Mouse (Mus musculus): Measurements from ENCODE around the gene Rgs7. TPM values are rescaled to one million over a fixed set of nuclear protein-coding genes. Genes with fewer than 3 reads are reported as not detected.

Rgs7 gene
- polyA plus RNA-seq, 1 experiment from 2014 or later: 0.17 TPM

GRCm38 (mm10) chr1:175346162-175346561 is 146.1 kb downstream of the Rgs7 start:
- H3K4me1 ChIP-seq: no peaks in the 10 kb centered on the region
- 84% methylated on average over 1 of the region's 1 CpGs for WGBS (ENCODE audit: insufficient replicate concordance)
- no peak overlapping the region for H3K4me3 ChIP-seq
- no peak overlapping the region for H3K4me2 ChIP-seq
- H3K36me3 ChIP-seq: no peaks in the 10 kb centered on the region
- ATAC-seq: no peak
- H3K27me3 ChIP-seq (replicated peaks): no peaks in the 10 kb centered on the region
- H3K27ac ChIP-seq: no peak overlapping the region
- H3K9ac ChIP-seq: no peak overlapping the region
- no peaks in the 10 kb centered on the region for H3K9me3 ChIP-seq (replicated peaks)

GRCm38 (mm10) chr1:175336191-175336590 is 156.1 kb downstream of the Rgs7 start:
- WGBS (ENCODE audit: insufficient replicate concordance): 69% methylated on average over 4 of the region's 4 CpGs
- H3K9ac ChIP-seq: no peak overlapping the region
- H3K4me1 ChIP-seq: no peaks in the 10 kb centered on the region
- no peak for ATAC-seq
- H3K36me3 ChIP-seq: no peaks in the 10 kb centered on the region
- H3K27me3 ChIP-seq (replicated peaks): no peaks in the 10 kb centered on the region
- H3K9me3 ChIP-seq (replicated peaks): no peaks in the 10 kb centered on the region
- H3K4me2 ChIP-seq: no peak overlapping the region
- H3K27ac ChIP-seq: no peak overlapping the region
- no peak overlapping the region for H3K4me3 ChIP-seq

DNA sequence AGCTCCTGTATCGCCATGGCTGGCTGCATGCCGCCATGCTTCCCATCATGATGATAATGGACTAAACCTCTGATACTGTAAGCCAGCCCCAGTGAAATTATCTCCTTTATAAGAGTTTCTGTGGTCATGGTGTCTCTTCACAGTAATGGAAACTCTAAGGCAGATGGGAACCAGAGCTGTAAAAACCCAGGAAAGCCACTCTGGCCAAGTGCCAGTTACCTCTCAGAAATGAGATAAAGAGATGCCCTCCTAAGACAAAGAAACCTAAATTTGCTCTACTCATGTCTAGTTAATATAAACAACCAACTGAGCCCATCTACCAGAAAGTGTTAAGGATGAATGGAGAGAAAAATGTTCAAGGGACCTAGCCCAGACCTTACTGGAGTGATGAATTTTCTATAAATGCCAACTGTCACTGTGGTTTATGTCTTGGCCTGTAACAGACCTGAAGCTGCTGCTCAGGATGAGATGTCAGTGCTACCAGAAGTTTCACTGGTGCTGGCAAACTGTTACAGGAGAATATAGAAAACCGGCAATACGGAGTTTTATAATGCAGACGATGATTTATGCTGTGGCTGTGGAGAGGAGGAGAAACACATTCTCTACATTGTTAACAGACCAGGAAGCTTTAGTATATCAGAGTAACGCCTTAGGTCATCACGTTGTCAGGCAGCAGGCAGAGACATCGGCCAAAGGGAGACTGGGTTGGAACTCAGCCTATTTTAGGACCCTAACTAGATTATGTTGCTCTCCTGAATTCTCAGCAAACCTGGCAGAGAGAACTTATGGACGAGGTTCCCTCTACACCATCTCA is 159.1 kb downstream of the Rgs7 start:
- ATAC-seq: no peak
- Histone ChIP-seq H3K9me3 (replicated peaks) (no peaks in the 10 kb centered on the region), H3K36me3 (no peaks in the 10 kb centered on the region), H3K9ac (no peak overlapping the region), H3K27ac (no peak overlapping the region), H3K4me1 (no peaks in the 10 kb centered on the region), H3K4me3 (no peak overlapping the region), H3K27me3 (replicated peaks) (no peaks in the 10 kb centered on the region), H3K4me2 (no peak overlapping the region)
- WGBS (ENCODE audit: insufficient replicate concordance): 69% methylated on average over 9 of the region's 9 CpGs

DNA sequence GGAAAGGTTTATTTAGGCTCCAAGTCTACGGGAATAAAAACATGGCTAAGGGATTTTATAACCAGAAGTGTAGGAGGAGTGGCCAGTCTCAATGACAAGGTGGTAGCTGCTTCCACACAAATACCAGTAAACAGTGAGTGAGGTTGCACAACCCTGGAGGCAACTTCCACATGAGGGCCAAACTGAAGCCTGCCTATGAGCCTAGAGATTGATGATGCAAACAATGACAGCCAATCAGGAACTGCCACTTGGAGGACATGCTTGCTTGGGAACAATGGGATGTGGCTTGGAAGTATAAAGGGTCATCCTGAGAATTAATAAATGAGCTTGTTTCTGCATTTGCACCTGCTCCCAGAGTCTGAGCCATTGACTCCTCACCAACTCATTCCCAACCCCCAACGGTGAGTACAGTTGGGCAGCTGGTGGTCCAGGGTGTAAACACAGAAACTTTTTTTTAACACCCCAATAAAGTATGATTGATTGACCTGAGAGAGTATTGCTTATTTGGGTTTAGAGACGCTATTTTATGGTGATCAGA is 162.3 kb downstream of the Rgs7 start:
- no peaks in the 10 kb centered on the region for H3K4me1 ChIP-seq
- no peak for ATAC-seq
- no peak overlapping the region for H3K27ac ChIP-seq
- H3K9ac ChIP-seq: no peak overlapping the region
- WGBS (ENCODE audit: insufficient replicate concordance): 62% methylated on average over 3 of the region's 3 CpGs
- H3K4me3 ChIP-seq: no peak overlapping the region
- H3K9me3 ChIP-seq (replicated peaks): no peaks in the 10 kb centered on the region
- no peaks in the 10 kb centered on the region for H3K36me3 ChIP-seq
- no peak overlapping the region for H3K4me2 ChIP-seq
- no peaks in the 10 kb centered on the region for H3K27me3 ChIP-seq (replicated peaks)

DNA sequence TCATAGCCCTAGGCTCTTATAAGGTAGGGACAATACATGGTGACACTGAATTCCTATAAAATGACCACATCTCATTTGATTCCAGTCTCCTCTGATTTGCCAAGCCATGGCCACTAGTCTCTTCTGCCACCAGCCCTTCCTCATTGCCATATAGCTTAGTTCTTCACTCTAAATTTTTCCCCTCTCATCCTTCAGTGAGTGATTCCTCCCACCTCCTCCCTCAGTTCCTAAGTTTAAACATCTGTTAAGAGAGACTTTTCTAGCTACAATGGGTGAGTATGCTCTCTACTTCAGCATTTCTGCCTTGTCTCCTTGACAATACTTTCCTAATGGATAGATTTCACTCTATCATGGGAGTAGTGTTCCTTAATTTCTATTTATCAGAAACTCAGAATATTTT is 169.5 kb downstream of the Rgs7 start:
- no peak overlapping the region for H3K27ac ChIP-seq
- H3K36me3 ChIP-seq: no peaks in the 10 kb centered on the region
- ATAC-seq: no peak

DNA sequence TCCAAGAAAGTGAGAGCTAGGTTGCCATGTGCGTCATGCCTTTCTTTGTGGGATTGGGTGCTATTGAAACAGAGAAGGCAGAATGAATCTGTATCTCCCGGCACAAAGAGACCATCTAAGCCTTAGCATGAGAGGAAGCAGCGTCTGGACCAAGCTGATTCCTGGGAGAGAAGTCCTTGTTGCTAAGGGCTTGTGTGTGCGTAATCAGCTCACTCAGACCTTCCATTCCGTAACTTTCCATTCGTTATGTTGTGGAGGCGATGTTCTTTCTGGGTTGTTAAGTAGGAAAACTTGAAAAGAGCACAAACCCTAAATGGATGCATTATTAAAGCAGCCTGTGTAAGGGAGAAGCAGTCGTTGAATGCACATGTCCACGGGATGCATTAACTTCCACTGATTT is 173.1 kb downstream of the Rgs7 start:
- Histone ChIP-seq H3K9me3 (replicated peaks) (no peaks in the 10 kb centered on the region), H3K9ac (no peak overlapping the region), H3K27ac (no peak overlapping the region), H3K4me1 (no peaks in the 10 kb centered on the region), H3K4me3 (no peak overlapping the region), H3K4me2 (no peak overlapping the region), H3K36me3 (no peaks in the 10 kb centered on the region), H3K27me3 (replicated peaks) (no peaks in the 10 kb centered on the region)
- WGBS (ENCODE audit: insufficient replicate concordance): 68% methylated on average over 9 of the region's 9 CpGs
- ATAC-seq: no peak

More for the DNA sequence above, 169.5 kb downstream of the Rgs7 start:
- Histone ChIP-seq H3K9ac (no peak overlapping the region), H3K4me2 (no peak overlapping the region), H3K4me3 (no peak overlapping the region), H3K4me1 (no peaks in the 10 kb centered on the region), H3K9me3 (replicated peaks) (no peaks in the 10 kb centered on the region), H3K27me3 (replicated peaks) (no peaks in the 10 kb centered on the region)

DNA sequence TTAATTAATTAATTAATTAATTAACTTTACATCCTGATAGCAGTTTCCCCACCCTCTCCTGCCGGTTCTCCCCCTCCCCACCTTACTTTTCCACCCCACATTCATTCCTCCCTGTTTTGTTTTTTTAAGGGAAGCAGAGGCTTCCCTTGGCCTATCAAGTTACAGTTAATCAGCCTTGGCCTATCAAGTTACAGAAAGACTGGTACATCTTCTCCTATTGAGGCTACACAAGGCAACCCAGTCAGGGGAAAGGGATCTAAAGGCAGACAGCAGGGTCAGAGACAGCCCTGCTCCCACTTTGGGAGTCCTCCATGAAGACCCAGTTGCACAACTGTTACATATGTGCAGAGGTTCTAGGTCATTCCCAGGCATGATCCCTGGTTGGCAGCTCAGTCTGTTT is 175.0 kb downstream of the Rgs7 start:
- no peak for ATAC-seq
- Histone ChIP-seq H3K36me3 (no peaks in the 10 kb centered on the region), H3K27me3 (replicated peaks) (no peaks in the 10 kb centered on the region), H3K9ac (no peak overlapping the region), H3K9me3 (replicated peaks) (no peaks in the 10 kb centered on the region), H3K4me3 (no peak overlapping the region), H3K4me2 (no peak overlapping the region), H3K4me1 (no peaks in the 10 kb centered on the region), H3K27ac (no peak overlapping the region)
- 13% methylated on average over 1 of the region's 1 CpGs for WGBS (ENCODE audit: insufficient replicate concordance)

DNA sequence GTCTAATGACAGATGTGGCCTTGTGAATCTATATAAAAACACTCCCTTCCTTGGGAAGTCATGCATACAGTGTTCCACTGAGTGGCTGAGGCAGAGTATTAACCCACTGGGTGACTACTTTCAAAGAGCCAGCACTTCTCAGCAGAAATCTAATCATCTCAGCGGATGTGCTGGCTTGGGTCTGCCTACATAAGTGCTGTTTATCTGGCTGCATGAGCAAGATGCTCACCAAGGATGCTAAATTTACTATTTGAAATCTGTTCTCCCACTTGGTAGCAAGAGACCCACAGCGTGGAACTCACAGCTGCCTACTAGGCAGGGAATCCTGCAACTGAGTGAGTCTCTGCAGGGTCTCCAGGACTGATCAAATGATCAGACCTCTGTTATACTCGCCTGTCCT is 184.7 kb downstream of the Rgs7 start:
- H3K4me2 ChIP-seq: no peak overlapping the region
- H3K36me3 ChIP-seq: no peaks in the 10 kb centered on the region
- WGBS (ENCODE audit: insufficient replicate concordance): 40% methylated on average over 3 of the region's 3 CpGs
- ATAC-seq: no peak
- no peaks in the 10 kb centered on the region for H3K4me1 ChIP-seq
- H3K27ac ChIP-seq: no peak overlapping the region
- H3K4me3 ChIP-seq: no peak overlapping the region
- no peak overlapping the region for H3K9ac ChIP-seq
- H3K9me3 ChIP-seq (replicated peaks): no peaks in the 10 kb centered on the region
- no peaks in the 10 kb centered on the region for H3K27me3 ChIP-seq (replicated peaks)

DNA sequence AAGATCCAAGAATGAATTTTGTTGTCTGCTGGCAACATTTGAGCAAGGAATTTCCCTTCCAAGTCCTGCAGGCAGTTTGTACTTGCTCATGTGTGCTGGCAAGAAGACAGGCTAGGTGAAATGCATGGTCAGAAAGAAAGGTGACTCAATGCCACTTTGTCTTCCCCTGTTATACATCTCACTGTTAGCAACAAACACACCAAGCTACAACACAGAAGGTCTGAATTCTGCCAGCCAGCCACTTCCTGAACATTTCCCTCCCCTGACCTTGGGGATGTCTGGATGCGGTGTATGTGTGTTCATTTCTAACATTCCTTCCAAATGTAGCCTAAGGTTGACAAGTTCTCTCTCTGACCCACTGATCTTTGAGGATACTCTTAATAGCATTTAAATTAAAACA is 191.4 kb downstream of the Rgs7 start:
- Histone ChIP-seq H3K9ac (no peak overlapping the region), H3K27me3 (replicated peaks) (no peaks in the 10 kb centered on the region), H3K4me2 (no peak overlapping the region), H3K4me1 (no peaks in the 10 kb centered on the region), H3K9me3 (replicated peaks) (no peaks in the 10 kb centered on the region), H3K36me3 (no peaks in the 10 kb centered on the region), H3K4me3 (no peak overlapping the region), H3K27ac (no peak overlapping the region)
- WGBS (ENCODE audit: insufficient replicate concordance): 61% methylated on average over 1 of the region's 1 CpGs
- ATAC-seq: no peak

GRCm38 (mm10) chr1:175300404-175300803 is 191.9 kb downstream of the Rgs7 start:
- ATAC-seq: no peak
- no peak overlapping the region for H3K4me2 ChIP-seq
- H3K9ac ChIP-seq: no peak overlapping the region
- 0 out of 2 replicates have a peak, but pooled peaks cover 1% of the 10 kb centered on the region for H3K9me3 ChIP-seq (replicated peaks)
- no peaks in the 10 kb centered on the region for H3K4me1 ChIP-seq
- no peak overlapping the region for H3K4me3 ChIP-seq
- WGBS (ENCODE audit: insufficient replicate concordance): 48% methylated on average over 3 of the region's 3 CpGs
- H3K36me3 ChIP-seq: no peaks in the 10 kb centered on the region
- no peak overlapping the region for H3K27ac ChIP-seq
- no peaks in the 10 kb centered on the region for H3K27me3 ChIP-seq (replicated peaks)

DNA sequence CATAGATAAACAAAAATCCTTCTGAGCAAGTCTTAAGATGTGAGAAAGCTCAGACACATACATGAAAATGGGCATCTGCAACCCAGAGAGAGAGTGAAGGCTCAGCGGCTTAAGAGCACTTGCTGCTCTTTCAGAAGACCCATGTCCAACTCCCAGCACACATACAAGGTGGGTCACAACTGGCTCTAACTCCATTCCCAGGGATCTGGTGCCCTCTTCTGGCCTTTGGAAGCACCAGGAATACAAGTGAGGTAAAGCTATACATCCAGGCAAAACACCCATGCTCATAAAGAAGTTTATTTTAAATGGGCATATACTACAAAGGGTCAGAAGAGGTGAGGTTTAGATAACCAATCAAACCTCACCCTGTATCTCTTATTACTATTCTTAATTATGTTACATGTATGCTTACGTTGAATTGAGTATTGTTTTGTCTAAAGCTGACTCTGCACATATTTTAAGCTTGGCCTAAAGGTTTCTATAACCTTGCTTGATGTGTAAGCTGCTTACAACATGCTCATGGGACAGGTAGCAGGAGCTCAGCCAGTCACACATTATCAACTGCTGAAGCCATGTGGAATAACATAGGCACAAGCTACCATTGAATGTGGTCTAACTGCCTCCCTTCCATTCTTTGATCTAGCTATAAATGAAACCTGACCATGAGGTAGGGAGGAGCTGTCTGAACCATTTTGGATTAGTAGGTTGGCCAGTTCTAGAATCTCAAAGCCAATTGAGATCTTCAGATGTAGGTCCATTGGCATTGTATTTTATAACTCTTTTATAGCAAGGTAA is 192.5 kb downstream of the Rgs7 start:
- Histone ChIP-seq H3K27ac (no peak overlapping the region), H3K36me3 (no peaks in the 10 kb centered on the region), H3K4me1 (no peaks in the 10 kb centered on the region), H3K9me3 (replicated peaks) (0 out of 2 replicates have a peak, but pooled peaks cover 3% of the 10 kb centered on the region), H3K9ac (no peak overlapping the region), H3K27me3 (replicated peaks) (no peaks in the 10 kb centered on the region), H3K4me2 (no peak overlapping the region), H3K4me3 (no peak overlapping the region)
- ATAC-seq: no peak
- WGBS (ENCODE audit: insufficient replicate concordance): 71% methylated on average over 2 of the region's 2 CpGs

DNA sequence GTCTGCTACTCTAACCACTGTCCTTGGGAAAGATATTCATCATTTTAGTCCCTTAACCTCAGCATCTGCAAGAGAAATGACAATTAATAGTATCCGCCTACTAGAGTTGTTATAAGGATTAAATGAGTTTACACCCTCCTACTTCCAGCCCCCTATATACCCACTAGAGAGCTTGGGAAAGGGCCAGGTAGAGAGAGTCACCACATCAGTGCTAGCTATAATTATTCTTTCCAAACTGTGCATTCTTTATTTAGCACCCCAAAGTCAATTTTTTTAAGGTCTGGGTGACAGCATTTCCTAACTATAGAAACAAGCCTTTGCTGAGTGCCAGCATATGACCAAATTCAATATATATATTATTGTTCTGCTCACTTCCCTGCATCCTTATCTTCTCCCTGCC is 195.4 kb downstream of the Rgs7 start:
- Histone ChIP-seq H3K27me3 (replicated peaks) (no peaks in the 10 kb centered on the region), H3K4me3 (no peak overlapping the region), H3K4me2 (no peak overlapping the region), H3K36me3 (no peaks in the 10 kb centered on the region), H3K9ac (no peak overlapping the region), H3K9me3 (replicated peaks) (0 out of 2 replicates have a peak, but pooled peaks cover 3% of the 10 kb centered on the region), H3K27ac (no peak overlapping the region), H3K4me1 (no peaks in the 10 kb centered on the region)
- no peak for ATAC-seq
- WGBS (ENCODE audit: insufficient replicate concordance): 86% methylated on average over 1 of the region's 1 CpGs

All from liver, embryonic 12.5 days (tissue).